Mouse (Mus musculus): Measurements from ENCODE around the gene Acnat2. TPM values are rescaled to one million over a fixed set of nuclear protein-coding genes. Genes with fewer than 3 reads are reported as not detected.
"Not testable (repeated sequence)": the region's sequence is repeated elsewhere in the genome, so short reads cannot be mapped to it uniquely, and the experiment has no call there.

Acnat2 gene
- total RNA-seq (2021) (not detected), polyA plus RNA-seq (2012; rRNA removed) (not detected in 2 replicates)
- long read RNA-seq, result 0 reads

- H3K36me3 ChIP-seq (ENCODE audit: control insufficient read depth, insufficient read depth, low read length); DNase-seq; intact Hi-C loops (cut with DNase I): not testable (repeated sequence)
These were observed at the start of gene Acnat2 for GRCm38 (mm10) chr4:49407957-49408356. Gene Acnat2, minus strand, starts transcription at chr4:49408151.

GRCm38 (mm10) chr4:49456171-49456570 is 48.2 kb upstream of the Acnat2 start:
- no peak for DNase-seq
- Histone ChIP-seq H3K9ac (ENCODE audit: low read depth, low read length) (no peak overlapping the region), H3K79me2 (replicated peaks; ENCODE audit: control insufficient read depth, insufficient read depth, low read length) (no peaks in the 10 kb centered on the region), H3K4me1 (ENCODE audit: control insufficient read depth, insufficient read depth, low read length) (no peaks in the 10 kb centered on the region), H3K36me3 (ENCODE audit: control insufficient read depth, insufficient read depth, low read length) (no peaks in the 10 kb centered on the region), H3K27me3 (ENCODE audit: control insufficient read depth, insufficient read depth, low read length) (no peaks in the 10 kb centered on the region), H3K27ac (no peak overlapping the region), H3K4me3 (no peak overlapping the region)
- TF ChIP-seq CTCF (IDR thresholded peaks at IDR 0.05) (no peak), POLR2A (IDR thresholded peaks at IDR 0.05; ENCODE audit: insufficient read depth, low read depth, low read length) (no peak), EP300 (IDR thresholded peaks at IDR 0.05; ENCODE audit: insufficient read depth, low read depth, low read length) (no peak)
- WGBS, result 66% methylated on average over 2 of the region's 2 CpGs
- intact Hi-C loops (cut with DNase I), result no loop called here

More at GRCm38 (mm10) chr4:49407957-49408356, at the start of gene Acnat2:
- not testable (repeated sequence) for H3K4me1 ChIP-seq (ENCODE audit: control insufficient read depth, insufficient read depth, low read length); H3K27me3 ChIP-seq (ENCODE audit: control insufficient read depth, insufficient read depth, low read length); H3K9ac ChIP-seq (ENCODE audit: low read depth, low read length); H3K79me2 ChIP-seq (replicated peaks; ENCODE audit: control insufficient read depth, insufficient read depth, low read length); H3K4me3 ChIP-seq; H3K27ac ChIP-seq
- 78% methylated on average over 5 of the region's 5 CpGs for WGBS

- Histone ChIP-seq H3K9ac (ENCODE audit: low read depth, low read length) (no peak overlapping the region), H3K4me1 (ENCODE audit: control insufficient read depth, insufficient read depth, low read length) (no peaks in the 10 kb centered on the region), H3K79me2 (replicated peaks; ENCODE audit: control insufficient read depth, insufficient read depth, low read length) (no peaks in the 10 kb centered on the region), H3K4me3 (no peak overlapping the region), H3K36me3 (ENCODE audit: control insufficient read depth, insufficient read depth, low read length) (no peaks in the 10 kb centered on the region), H3K27me3 (ENCODE audit: control insufficient read depth, insufficient read depth, low read length) (no peaks in the 10 kb centered on the region), H3K27ac (no peak overlapping the region)
- no peak for DNase-seq
- TF ChIP-seq POLR2A (IDR thresholded peaks at IDR 0.05; ENCODE audit: insufficient read depth, low read depth, low read length) (no peak), EP300 (IDR thresholded peaks at IDR 0.05; ENCODE audit: insufficient read depth, low read depth, low read length) (no peak), CTCF (IDR thresholded peaks at IDR 0.05) (no peak)
- intact Hi-C loops (cut with DNase I), result no loop called here
- WGBS, result 63% methylated on average over 1 of the region's 1 CpGs
These were observed 44.0 kb upstream of the Acnat2 start for GRCm38 (mm10) chr4:49451848-49452551.

- intact Hi-C loops (cut with DNase I); H3K36me3 ChIP-seq (ENCODE audit: control insufficient read depth, insufficient read depth, low read length): not testable (repeated sequence)
These were observed 43.3 kb upstream of the Acnat2 start for GRCm38 (mm10) chr4:49451133-49451847.

GRCm38 (mm10) chr4:49436968-49437367 is 29.0 kb upstream of the Acnat2 start:
- WGBS, result 93% methylated on average over 3 of the region's 3 CpGs

More at GRCm38 (mm10) chr4:49451133-49451847, 43.3 kb upstream of the Acnat2 start:
- H3K9ac ChIP-seq (ENCODE audit: low read depth, low read length); H3K27ac ChIP-seq; H3K4me3 ChIP-seq; H3K4me1 ChIP-seq (ENCODE audit: control insufficient read depth, insufficient read depth, low read length); DNase-seq; H3K27me3 ChIP-seq (ENCODE audit: control insufficient read depth, insufficient read depth, low read length); H3K79me2 ChIP-seq (replicated peaks; ENCODE audit: control insufficient read depth, insufficient read depth, low read length): not testable (repeated sequence)
- WGBS, result 70% methylated on average over 1 of the region's 1 CpGs

GRCm38 (mm10) chr4:49410151-49410550 is 2.2 kb upstream of the Acnat2 start:
- WGBS, result 46% methylated on average over 2 of the region's 2 CpGs
- H3K9ac ChIP-seq (ENCODE audit: low read depth, low read length); intact Hi-C loops (cut with DNase I); H3K4me1 ChIP-seq (ENCODE audit: control insufficient read depth, insufficient read depth, low read length); H3K79me2 ChIP-seq (replicated peaks; ENCODE audit: control insufficient read depth, insufficient read depth, low read length); H3K27me3 ChIP-seq (ENCODE audit: control insufficient read depth, insufficient read depth, low read length); H3K4me3 ChIP-seq; DNase-seq; H3K36me3 ChIP-seq (ENCODE audit: control insufficient read depth, insufficient read depth, low read length); H3K27ac ChIP-seq: not testable (repeated sequence)

More at GRCm38 (mm10) chr4:49436968-49437367, 29.0 kb upstream of the Acnat2 start:
- H3K9ac ChIP-seq (ENCODE audit: low read depth, low read length); H3K27ac ChIP-seq; H3K4me1 ChIP-seq (ENCODE audit: control insufficient read depth, insufficient read depth, low read length); H3K79me2 ChIP-seq (replicated peaks; ENCODE audit: control insufficient read depth, insufficient read depth, low read length); H3K4me3 ChIP-seq; H3K27me3 ChIP-seq (ENCODE audit: control insufficient read depth, insufficient read depth, low read length); H3K36me3 ChIP-seq (ENCODE audit: control insufficient read depth, insufficient read depth, low read length); DNase-seq: not testable (repeated sequence)
- intact Hi-C loops (cut with DNase I), result loop anchor here (5.0 kb wide), 1 partner anchor 85 kb away; no protein-coding TSS in a partner anchor
